Mouse (Mus musculus): ENCODE measurements around the gene Slit3. TPM values are rescaled to one million over a fixed set of nuclear protein-coding genes. Genes with fewer than 3 reads are reported as not detected.

Gene Slit3
- polyA plus RNA-seq, 1 experiment from 2014 or later, result 4.5 TPM

DNA sequence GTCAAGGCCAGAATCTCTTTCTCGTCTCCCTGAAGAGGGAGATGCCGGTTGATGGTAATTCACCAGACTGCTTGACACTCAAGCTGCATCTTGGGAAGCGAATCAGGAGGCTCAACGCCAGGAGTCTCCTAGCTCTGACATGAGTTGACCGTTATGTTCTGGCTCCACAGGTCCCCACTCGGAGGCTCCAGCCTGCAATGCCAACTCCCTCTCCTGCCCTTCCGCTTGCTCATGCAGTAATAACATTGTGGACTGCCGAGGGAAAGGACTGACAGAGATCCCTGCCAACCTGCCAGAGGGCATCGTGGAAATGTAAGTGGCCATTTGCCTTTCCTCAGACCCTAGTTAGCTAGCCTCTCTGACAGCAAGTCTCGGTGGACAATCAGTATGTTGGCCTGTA lies 457.8 kb downstream of the Slit3 start:
- H3K27me3 ChIP-seq (ENCODE audit: control insufficient read depth, insufficient read depth, low read depth, low read length), result no peaks in the 10 kb centered on the region
- no peak for ATAC-seq
- no peak overlapping the region for H3K9ac ChIP-seq (ENCODE audit: low read depth, low read length)
- no peak overlapping the region for H3K4me3 ChIP-seq (ENCODE audit: low read depth, low read length)
- 85% methylated on average over 10 of the region's 10 CpGs for WGBS
- peaks cover 2% of the 10 kb centered on the region for H3K4me1 ChIP-seq (ENCODE audit: control insufficient read depth, insufficient read depth, low read length)
- H3K9me3 ChIP-seq (replicated peaks; ENCODE audit: control insufficient read depth, low read length, poor library complexity, severe bottlenecking), result no peaks in the 10 kb centered on the region
- H3K36me3 ChIP-seq (ENCODE audit: control insufficient read depth, insufficient read depth, low read length), result no peaks in the 10 kb centered on the region
- no peak overlapping the region for H3K27ac ChIP-seq (ENCODE audit: low read length)
- no peak overlapping the region for H3K4me2 ChIP-seq (ENCODE audit: low read length)

DNA sequence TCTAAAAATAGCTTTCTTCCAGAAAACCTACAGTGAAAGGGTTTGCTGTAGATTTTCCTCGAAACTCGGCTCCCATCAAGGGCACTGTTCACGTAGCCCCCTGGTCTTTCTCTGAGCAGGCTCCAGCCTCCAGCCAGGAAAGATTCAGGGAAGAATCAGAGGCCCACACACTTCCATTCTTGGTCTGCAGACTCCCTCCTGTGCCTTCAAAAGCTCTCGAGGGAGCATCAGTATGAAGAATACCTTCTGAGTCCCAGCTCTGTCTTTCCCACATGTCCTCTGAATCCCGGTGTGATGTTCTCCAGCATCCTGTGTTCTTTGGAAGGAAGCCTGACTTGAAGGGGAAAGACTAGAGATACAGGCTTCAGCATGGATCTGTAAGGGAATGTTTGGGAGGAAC lies 461.6 kb downstream of the Slit3 start:
- Histone ChIP-seq H3K27me3 (ENCODE audit: control insufficient read depth, insufficient read depth, low read depth, low read length) (no peaks in the 10 kb centered on the region), H3K9ac (ENCODE audit: low read depth, low read length) (no peak overlapping the region), H3K9me3 (replicated peaks; ENCODE audit: control insufficient read depth, low read length, poor library complexity, severe bottlenecking) (no peaks in the 10 kb centered on the region), H3K4me3 (ENCODE audit: low read depth, low read length) (no peak overlapping the region), H3K4me1 (ENCODE audit: control insufficient read depth, insufficient read depth, low read length) (peaks cover 5% of the 10 kb centered on the region; the same call in 1 of the 2 replicates), H3K27ac (ENCODE audit: low read length) (no peak overlapping the region), H3K36me3 (ENCODE audit: control insufficient read depth, insufficient read depth, low read length) (no peaks in the 10 kb centered on the region), H3K4me2 (ENCODE audit: low read length) (no peak overlapping the region)
- 85% methylated on average over 5 of the region's 5 CpGs for WGBS
- no peak for ATAC-seq

DNA sequence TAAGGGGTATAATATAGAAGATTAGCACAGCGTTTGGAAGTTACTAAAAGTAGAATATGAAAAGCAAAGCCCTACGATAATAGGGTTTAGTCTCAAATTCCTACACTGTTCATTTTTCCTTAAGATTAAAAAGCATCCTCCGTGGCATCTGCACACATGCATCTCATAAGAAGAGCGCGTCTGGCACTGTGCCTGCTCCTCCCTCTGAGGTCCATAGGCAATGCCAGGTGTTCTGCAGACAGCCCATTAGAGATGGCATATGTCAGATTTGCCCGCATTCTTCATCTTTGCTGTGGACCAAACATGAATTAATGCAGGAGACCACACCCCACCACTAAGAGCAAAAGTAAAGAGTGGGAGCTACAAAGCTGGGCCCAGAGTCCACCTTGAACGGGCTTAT lies 462.6 kb downstream of the Slit3 start:
- Histone ChIP-seq H3K27me3 (ENCODE audit: control insufficient read depth, insufficient read depth, low read depth, low read length) (no peaks in the 10 kb centered on the region; the same call in 1 of the 2 replicates), H3K36me3 (ENCODE audit: control insufficient read depth, insufficient read depth, low read length) (no peaks in the 10 kb centered on the region), H3K27ac (ENCODE audit: low read length) (no peak overlapping the region), H3K9me3 (replicated peaks; ENCODE audit: control insufficient read depth, low read length, poor library complexity, severe bottlenecking) (no peaks in the 10 kb centered on the region), H3K4me3 (ENCODE audit: low read depth, low read length) (no peak overlapping the region), H3K9ac (ENCODE audit: low read depth, low read length) (no peak overlapping the region), H3K4me1 (ENCODE audit: control insufficient read depth, insufficient read depth, low read length) (peaks cover 5% of the 10 kb centered on the region; the same call in 1 of the 2 replicates), H3K4me2 (ENCODE audit: low read length) (no peak overlapping the region)
- 87% methylated on average over 7 of the region's 7 CpGs for WGBS
- no peak for ATAC-seq

DNA sequence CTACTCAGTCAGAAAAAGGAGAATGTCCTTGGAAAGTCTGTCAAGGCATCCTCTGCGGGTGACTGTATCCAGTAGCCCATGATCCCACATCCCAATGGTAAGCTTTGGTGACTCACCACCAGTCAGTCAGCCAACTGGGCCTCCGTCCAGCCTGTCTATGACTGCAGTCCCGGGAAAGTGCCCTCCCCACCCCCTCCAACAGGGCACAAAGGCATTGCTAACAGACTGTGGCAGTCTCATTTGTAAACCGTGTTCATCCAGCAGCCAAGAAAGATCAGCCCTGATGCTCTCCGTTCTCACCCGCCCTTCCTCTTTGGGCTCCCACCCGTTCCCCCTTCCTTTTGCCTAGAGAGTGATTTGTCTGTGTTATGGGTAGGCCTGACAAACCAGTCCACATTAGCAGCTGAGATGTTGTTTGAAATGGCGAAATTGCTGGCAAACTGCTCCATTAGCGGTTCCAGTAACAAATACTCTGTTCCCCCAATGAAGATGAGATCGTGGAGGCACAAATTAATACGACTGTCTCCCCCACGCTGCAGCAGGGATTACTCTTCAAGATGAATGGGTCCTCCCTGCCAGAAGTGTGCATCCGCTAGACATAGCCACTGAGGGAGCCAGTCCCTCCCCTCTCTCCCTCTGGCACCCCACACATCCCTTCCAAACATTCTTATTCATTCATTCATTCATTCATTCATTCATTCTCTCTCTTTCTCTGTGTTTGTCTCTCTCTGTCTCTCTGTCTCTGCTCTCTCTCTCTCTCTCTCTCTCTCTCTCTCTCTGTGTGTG lies 466.3 kb downstream of the Slit3 start:
- Histone ChIP-seq H3K36me3 (ENCODE audit: control insufficient read depth, insufficient read depth, low read length) (no peaks in the 10 kb centered on the region), H3K27ac (ENCODE audit: low read length) (no peak overlapping the region; the same call in 1 of the 2 replicates), H3K4me1 (ENCODE audit: control insufficient read depth, insufficient read depth, low read length) (peaks cover 5% of the 10 kb centered on the region; the same call in 1 of the 2 replicates), H3K9me3 (replicated peaks; ENCODE audit: control insufficient read depth, low read length, poor library complexity, severe bottlenecking) (no peaks in the 10 kb centered on the region), H3K4me3 (ENCODE audit: low read depth, low read length) (no peak overlapping the region), H3K9ac (ENCODE audit: low read depth, low read length) (no peak overlapping the region), H3K27me3 (ENCODE audit: control insufficient read depth, insufficient read depth, low read depth, low read length) (no peaks in the 10 kb centered on the region; the same call in 1 of the 2 replicates), H3K4me2 (ENCODE audit: low read length) (no peak overlapping the region)
- 54% methylated on average over 13 of the region's 13 CpGs for WGBS
- ATAC-seq, result peak; percentile 91

DNA sequence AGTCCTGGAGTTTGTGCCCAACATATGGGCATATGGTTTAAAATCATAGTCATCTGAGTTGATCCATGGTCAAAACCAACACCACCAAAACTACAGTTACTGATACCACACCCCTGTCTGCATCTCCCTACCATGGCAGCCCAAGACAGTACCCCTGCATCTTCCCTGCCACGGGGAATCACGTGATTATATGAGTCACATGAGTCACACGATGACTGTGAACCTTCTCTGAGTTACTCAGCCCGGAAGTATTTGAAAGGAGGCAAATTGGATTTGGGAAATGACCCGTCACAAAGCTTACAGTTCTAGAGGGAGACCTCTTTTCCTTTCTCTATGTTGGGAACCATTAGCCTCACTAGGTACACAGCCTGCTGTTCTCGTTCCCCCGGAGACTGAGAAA lies 468.9 kb downstream of the Slit3 start:
- H3K4me1 ChIP-seq (ENCODE audit: control insufficient read depth, insufficient read depth, low read length), result peaks cover 2% of the 10 kb centered on the region; the same call in 1 of the 2 replicates
- H3K4me3 ChIP-seq (ENCODE audit: low read depth, low read length), result no peak overlapping the region
- H3K27me3 ChIP-seq (ENCODE audit: control insufficient read depth, insufficient read depth, low read depth, low read length), result no peaks in the 10 kb centered on the region; the same call in 1 of the 2 replicates
- H3K36me3 ChIP-seq (ENCODE audit: control insufficient read depth, insufficient read depth, low read length), result no peaks in the 10 kb centered on the region
- no peak overlapping the region for H3K27ac ChIP-seq (ENCODE audit: low read length)
- 74% methylated on average over 7 of the region's 7 CpGs for WGBS
- ATAC-seq, result no peak
- H3K9me3 ChIP-seq (replicated peaks; ENCODE audit: control insufficient read depth, low read length, poor library complexity, severe bottlenecking), result no peaks in the 10 kb centered on the region
- no peak overlapping the region for H3K9ac ChIP-seq (ENCODE audit: low read depth, low read length)
- no peak overlapping the region for H3K4me2 ChIP-seq (ENCODE audit: low read length)

DNA sequence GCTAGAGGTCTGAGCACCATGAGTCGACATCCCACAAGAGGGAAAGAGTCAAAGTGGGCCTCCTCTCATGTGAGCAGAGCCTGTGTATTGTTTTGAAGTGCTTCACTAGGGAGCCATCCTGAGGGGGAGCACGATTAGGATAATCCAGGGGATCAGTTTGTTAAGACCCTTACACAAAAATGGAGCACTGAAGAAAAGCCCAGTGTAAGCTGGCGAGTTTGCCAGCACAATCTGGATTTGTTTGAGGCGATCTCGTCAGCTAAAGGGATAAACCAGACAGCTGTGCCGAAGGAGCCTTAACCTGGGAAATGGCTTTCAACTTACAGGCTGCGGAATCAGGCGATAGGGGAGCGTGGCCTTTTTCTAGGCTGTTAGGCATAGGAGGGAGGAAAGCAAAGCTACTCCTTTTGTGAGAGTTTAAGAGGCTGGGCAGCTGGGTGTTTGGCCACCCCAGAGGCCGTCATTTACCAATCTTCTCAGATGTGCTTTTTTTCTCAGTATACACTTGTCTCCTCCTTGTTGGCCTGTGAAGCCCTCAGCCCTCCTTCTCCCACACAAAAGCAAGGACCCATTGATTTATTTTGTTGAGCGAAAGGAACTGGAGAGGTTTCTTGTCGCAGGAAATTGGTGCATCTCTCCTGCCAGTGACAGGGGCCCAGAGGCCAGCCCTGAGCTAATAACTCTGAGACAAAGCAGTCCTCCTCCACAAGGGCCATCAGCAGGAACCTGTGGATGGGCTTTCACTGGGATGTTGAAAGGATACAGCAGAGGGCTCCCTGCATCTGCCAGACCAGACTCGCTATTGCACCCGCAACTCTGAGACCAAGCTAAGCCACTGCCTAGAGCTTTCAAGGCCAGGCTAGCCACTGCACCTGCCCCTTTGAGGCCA lies 472.4 kb downstream of the Slit3 start:
- Histone ChIP-seq H3K4me2 (ENCODE audit: low read length) (no peak overlapping the region), H3K36me3 (ENCODE audit: control insufficient read depth, insufficient read depth, low read length) (no peaks in the 10 kb centered on the region), H3K9ac (ENCODE audit: low read depth, low read length) (no peak overlapping the region), H3K27ac (ENCODE audit: low read length) (no peak overlapping the region), H3K9me3 (replicated peaks; ENCODE audit: control insufficient read depth, low read length, poor library complexity, severe bottlenecking) (no peaks in the 10 kb centered on the region), H3K4me1 (ENCODE audit: control insufficient read depth, insufficient read depth, low read length) (peaks cover 6% of the 10 kb centered on the region), H3K4me3 (ENCODE audit: low read depth, low read length) (no peak overlapping the region), H3K27me3 (ENCODE audit: control insufficient read depth, insufficient read depth, low read depth, low read length) (no peaks in the 10 kb centered on the region; the same call in 1 of the 2 replicates)
- no peak for ATAC-seq
- WGBS, result 30% methylated on average over 14 of the region's 14 CpGs

DNA sequence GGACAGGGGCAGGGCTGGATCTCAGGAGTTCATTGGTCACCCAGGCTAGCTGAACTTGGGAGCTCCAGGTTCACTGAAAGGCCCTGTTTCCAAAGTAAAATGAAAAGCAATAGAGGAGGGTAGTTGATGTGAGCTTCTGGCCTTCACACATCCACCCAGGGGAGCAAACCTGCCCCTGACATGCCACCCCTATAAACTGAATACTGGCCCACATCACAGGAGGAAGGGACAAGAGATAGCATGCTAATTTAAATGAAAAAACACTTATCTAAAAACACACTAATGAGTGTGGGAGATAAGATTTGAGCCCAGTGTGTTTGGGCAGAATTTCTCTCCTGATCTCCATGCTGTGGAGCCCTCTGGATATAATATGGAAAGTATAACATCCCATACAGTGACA lies 475.0 kb downstream of the Slit3 start:
- Histone ChIP-seq H3K4me1 (ENCODE audit: control insufficient read depth, insufficient read depth, low read length) (peaks cover 6% of the 10 kb centered on the region), H3K27me3 (ENCODE audit: control insufficient read depth, insufficient read depth, low read depth, low read length) (peaks cover 4% of the 10 kb centered on the region), H3K27ac (ENCODE audit: low read length) (no peak overlapping the region), H3K9ac (ENCODE audit: low read depth, low read length) (no peak overlapping the region; the same call in 1 of the 2 replicates), H3K36me3 (ENCODE audit: control insufficient read depth, insufficient read depth, low read length) (no peaks in the 10 kb centered on the region), H3K9me3 (replicated peaks; ENCODE audit: control insufficient read depth, low read length, poor library complexity, severe bottlenecking) (no peaks in the 10 kb centered on the region), H3K4me2 (ENCODE audit: low read length) (no peak overlapping the region), H3K4me3 (ENCODE audit: low read depth, low read length) (no peak overlapping the region)
- ATAC-seq, result no peak

DNA sequence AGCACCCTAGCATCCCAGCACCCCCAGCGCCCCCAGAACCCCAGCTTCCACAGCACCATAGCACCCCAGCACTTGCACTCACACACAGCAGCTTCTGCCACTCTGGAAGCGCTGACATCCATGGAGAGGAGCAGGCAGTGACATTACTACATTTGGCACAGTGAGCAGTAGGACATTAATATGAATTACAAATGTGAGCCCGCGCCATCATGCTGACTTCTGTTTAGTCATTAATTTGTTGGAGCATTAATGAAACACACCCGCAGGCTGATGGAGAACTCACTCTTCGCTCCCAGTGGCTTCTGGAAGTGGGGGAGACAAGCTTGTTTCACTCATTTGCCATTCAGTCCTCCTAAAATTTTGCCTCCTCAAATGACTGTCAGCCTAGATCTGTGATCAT lies 476.9 kb downstream of the Slit3 start:
- H3K4me3 ChIP-seq (ENCODE audit: low read depth, low read length), result no peak overlapping the region
- H3K27ac ChIP-seq (ENCODE audit: low read length), result no peak overlapping the region
- H3K4me2 ChIP-seq (ENCODE audit: low read length), result no peak overlapping the region
- H3K36me3 ChIP-seq (ENCODE audit: control insufficient read depth, insufficient read depth, low read length), result no peaks in the 10 kb centered on the region
- 47% methylated on average over 6 of the region's 6 CpGs for WGBS
- no peak for ATAC-seq
- H3K9me3 ChIP-seq (replicated peaks; ENCODE audit: control insufficient read depth, low read length, poor library complexity, severe bottlenecking), result no peaks in the 10 kb centered on the region
- peaks cover 4% of the 10 kb centered on the region for H3K27me3 ChIP-seq (ENCODE audit: control insufficient read depth, insufficient read depth, low read depth, low read length)
- peaks cover 13% of the 10 kb centered on the region for H3K4me1 ChIP-seq (ENCODE audit: control insufficient read depth, insufficient read depth, low read length)
- H3K9ac ChIP-seq (ENCODE audit: low read depth, low read length), result no peak overlapping the region

DNA sequence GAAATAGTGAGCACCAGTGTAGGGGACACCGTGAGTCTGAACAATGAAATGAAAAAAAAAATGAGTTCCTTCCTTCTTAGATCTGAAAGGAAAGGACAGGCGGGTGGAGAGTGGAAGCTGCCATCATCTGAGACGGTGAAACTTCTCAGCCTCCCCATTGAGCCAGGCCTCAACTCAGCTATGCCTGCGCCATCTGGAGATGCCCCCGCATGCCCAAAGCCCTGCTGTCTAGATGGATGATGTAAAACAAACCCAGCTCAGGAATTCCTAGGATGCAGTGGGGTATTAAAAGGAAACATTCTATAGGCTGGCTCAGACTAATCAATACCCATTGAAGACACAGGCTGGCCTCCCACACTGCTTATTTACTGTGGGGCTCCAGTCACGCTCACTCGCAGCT lies 477.7 kb downstream of the Slit3 start:
- peaks cover 4% of the 10 kb centered on the region for H3K27me3 ChIP-seq (ENCODE audit: control insufficient read depth, insufficient read depth, low read depth, low read length)
- no peak overlapping the region for H3K4me2 ChIP-seq (ENCODE audit: low read length)
- H3K9me3 ChIP-seq (replicated peaks; ENCODE audit: control insufficient read depth, low read length, poor library complexity, severe bottlenecking), result no peaks in the 10 kb centered on the region
- no peak overlapping the region for H3K4me3 ChIP-seq (ENCODE audit: low read depth, low read length)
- 39% methylated on average over 7 of the region's 7 CpGs for WGBS
- peaks cover 13% of the 10 kb centered on the region for H3K4me1 ChIP-seq (ENCODE audit: control insufficient read depth, insufficient read depth, low read length)
- ATAC-seq, result no peak
- no peak overlapping the region for H3K9ac ChIP-seq (ENCODE audit: low read depth, low read length)
- no peaks in the 10 kb centered on the region for H3K36me3 ChIP-seq (ENCODE audit: control insufficient read depth, insufficient read depth, low read length)
- no peak overlapping the region for H3K27ac ChIP-seq (ENCODE audit: low read length)

All from midbrain, embryonic 16.5 days (tissue).